Comparison of ENCODE assay signal across 9 mouse cellular contexts in genomic region chr1:87637121-87637877, GRCm38 (mm10). TPM values are rescaled to one million over a fixed set of nuclear protein-coding genes. Genes with fewer than 3 reads are reported as not detected.
DNase-seq lines count a peak whose midpoint lies in the region; ATAC-seq and TF ChIP-seq lines count a peak whose summit lies in the region.
"Had no signal": no experiment of that assay in that cellular context is flagged by ENCODE, and none has a peak within 500 bp of the region (broad histone marks: within the 10 kb centered on the region; RNA-seq: fewer than 3 reads in every experiment).

No protein-coding gene starts in this region.

- H3K4me1 ChIP-seq in lung, embryonic 14.5 days (ENCODE audit: insufficient read depth): peaks cover 5% of the 10 kb centered on the region; the same call in 1 of the 2 replicates
- H3K4me1 ChIP-seq in forebrain, embryonic 14.5 days (ENCODE audit: control insufficient read depth, insufficient read depth, low read length): no peaks in the 10 kb centered on the region

- H3K27ac ChIP-seq in lung, embryonic 14.5 days (ENCODE audit: low read depth): peak overlapping the region; percentile 28; the same call in 1 of the 2 replicates
- no peak overlapping the region for H3K27ac ChIP-seq in forebrain, embryonic 14.5 days (ENCODE audit: low read depth, low read length)
- H3K27ac ChIP-seq: heart, embryonic 15.5 days had no signal

- no peaks in the 10 kb centered on the region for H3K36me3 ChIP-seq in lung, embryonic 14.5 days (ENCODE audit: insufficient read depth)
- no peaks in the 10 kb centered on the region for H3K36me3 ChIP-seq in forebrain, embryonic 14.5 days (ENCODE audit: control insufficient read depth, insufficient read depth, low read length)
- H3K36me3 ChIP-seq: heart, embryonic 15.5 days had no signal

- no peak for DNase-seq in lung, embryonic 14.5 days
- no peak for DNase-seq in lung, postnatal 10 days
- DNase-seq in T-cell, adult 2 months (ENCODE audit: low spot score): peak; percentile 81
- peak; percentile 88 for DNase-seq in naive thymus-derived CD4-positive, alpha-beta T cell, adult 2 months (ENCODE audit: low read depth)
- no peak for DNase-seq in right cerebral cortex, postnatal 25 days
- DNase-seq in urinary bladder, adult 2 months (ENCODE audit: low spot score): no peak
- no peak for DNase-seq in forebrain, embryonic 14.5 days (ENCODE audit: low spot score)

- H3K4me3 ChIP-seq in lung, embryonic 14.5 days (ENCODE audit: low read depth, low read length): no peak overlapping the region
- H3K4me3 ChIP-seq in forebrain, embryonic 14.5 days (ENCODE audit: low read depth, low read length): no peak overlapping the region
- H3K4me3 ChIP-seq: heart, embryonic 15.5 days had no signal

- 83% methylated on average over 4 of the region's 4 CpGs for WGBS in lung, embryonic 14.5 days
- WGBS in forebrain, embryonic 14.5 days: 89% methylated on average over 4 of the region's 4 CpGs

- H3K4me2 ChIP-seq in lung, embryonic 14.5 days: no peak overlapping the region
- H3K4me2 ChIP-seq in forebrain, embryonic 14.5 days (ENCODE audit: low read length): no peak overlapping the region
- H3K4me2 ChIP-seq: heart, embryonic 15.5 days had no signal

- H3K9me3 ChIP-seq in lung, embryonic 14.5 days (ENCODE audit: low read depth, low read length): no peaks in the 10 kb centered on the region
- H3K9me3 ChIP-seq in forebrain, embryonic 14.5 days (replicated peaks; ENCODE audit: control insufficient read depth, low read length): no peaks in the 10 kb centered on the region
- H3K9me3 ChIP-seq: heart, embryonic 15.5 days had no signal

- ATAC-seq in lung, embryonic 14.5 days (ENCODE audit: insufficient read depth): peak; percentile 86
- peak; percentile 93 for ATAC-seq in erythroid progenitor cell, adult 5-6 weeks (replicated peaks; ENCODE audit: low FRiP score, poor library complexity, severe bottlenecking)
- no peak for ATAC-seq in forebrain, embryonic 14.5 days

- no peaks in the 10 kb centered on the region for H3K27me3 ChIP-seq in lung, embryonic 14.5 days (ENCODE audit: insufficient read depth, low read length)
- H3K27me3 ChIP-seq in forebrain, embryonic 14.5 days (replicated peaks; ENCODE audit: control insufficient read depth, insufficient read depth, low read length): no peaks in the 10 kb centered on the region
- H3K27me3 ChIP-seq: heart, embryonic 15.5 days had no signal

- no peak for TF ChIP-seq CTCF in lung, embryonic 14.5 days (IDR thresholded peaks at IDR 0.05; ENCODE audit: low read depth)

- H3K9ac ChIP-seq in lung, embryonic 14.5 days: no peak overlapping the region
- no peak overlapping the region for H3K9ac ChIP-seq in forebrain, embryonic 14.5 days (ENCODE audit: low read length)
- H3K9ac ChIP-seq: heart, embryonic 15.5 days had no signal

RNA-seq across cellular contexts. Expression of gene Inpp5d, which starts 17.2 kb away (rescaled TPM):
- 9.3 and 11.2 TPM in 2 replicates for polyA plus RNA-seq in lung, embryonic 14.5 days (2014; fragmentation: Nextera tagmentation; extraction: Ambion mirVana)
- total RNA-seq in erythroid progenitor cell, adult 5-6 weeks (2015; ENCODE audit: low replicate concordance): 23.1 and 27.0 TPM in 2 replicates
- 15.1 TPM in 2 replicates for total RNA-seq in erythroid progenitor cell, adult 5-6 weeks (2017; ENCODE audit: low replicate concordance)
- polyA plus RNA-seq in urinary bladder, adult 2 months (2012; rRNA removed): 8.5 and 12.4 TPM in 2 replicates
- 3.3 and 5.3 TPM in 2 replicates for polyA plus RNA-seq in forebrain, embryonic 14.5 days (2014; fragmentation: Nextera tagmentation; extraction: Ambion mirVana)

Comparison
In these comparisons a context has a peak if more than half of its experiments do, and no peak if none do; other contexts are left out.
1. DNase-seq: peak in T-cell, adult 2 months (single experiment) and naive thymus-derived CD4-positive, alpha-beta T cell, adult 2 months (single experiment); none in lung, embryonic 14.5 days (single experiment), lung, postnatal 10 days (single experiment), right cerebral cortex, postnatal 25 days (single experiment), urinary bladder, adult 2 months (single experiment) and forebrain, embryonic 14.5 days (single experiment).